Mouse (Mus musculus): ENCODE data around the gene D630045J12Rik. TPM values are rescaled to one million over a fixed set of nuclear protein-coding genes. Genes with fewer than 3 reads are reported as not detected.

Gene D630045J12Rik
- polyA plus RNA-seq, 1 experiment from 2014 or later = 10.4 TPM

DNA sequence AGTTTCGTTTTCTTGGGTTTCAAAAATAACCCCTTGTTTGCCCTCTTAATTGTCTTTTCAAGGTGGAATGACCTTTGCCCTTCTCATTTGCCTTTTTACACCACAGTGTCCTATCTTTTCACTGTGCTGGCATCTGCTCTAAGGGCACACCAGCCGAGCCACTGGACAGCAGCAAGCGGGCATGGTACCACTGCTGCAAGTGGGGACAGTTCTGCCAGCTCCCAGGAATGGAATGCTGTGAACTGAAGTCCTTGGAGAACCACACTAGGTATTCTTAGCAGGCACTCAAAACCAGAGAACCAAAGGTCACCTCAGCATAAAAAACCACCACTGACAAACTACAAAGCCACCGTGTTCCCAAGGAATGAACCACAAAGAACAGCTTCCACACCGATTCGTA lies 131.0 kb downstream of the D630045J12Rik start:
- Histone ChIP-seq H3K27me3 (replicated peaks; ENCODE audit: control insufficient read depth, insufficient read depth, low read length) (no peaks in the 10 kb centered on the region), H3K9me3 (ENCODE audit: control insufficient read depth, low read length) (no peaks in the 10 kb centered on the region), H3K4me3 (ENCODE audit: low read length) (no peak overlapping the region), H3K4me1 (ENCODE audit: control insufficient read depth, insufficient read depth, low read depth, low read length) (no peaks in the 10 kb centered on the region), H3K9ac (ENCODE audit: low read depth, low read length) (no peak overlapping the region), H3K4me2 (ENCODE audit: low read length) (no peak overlapping the region), H3K36me3 (ENCODE audit: control insufficient read depth, insufficient read depth, low read length) (peaks cover 16% of the 10 kb centered on the region), H3K27ac (ENCODE audit: low read depth, low read length) (no peak overlapping the region)
- no peak for ATAC-seq
- WGBS = 63% methylated on average over 6 of the region's 6 CpGs

DNA sequence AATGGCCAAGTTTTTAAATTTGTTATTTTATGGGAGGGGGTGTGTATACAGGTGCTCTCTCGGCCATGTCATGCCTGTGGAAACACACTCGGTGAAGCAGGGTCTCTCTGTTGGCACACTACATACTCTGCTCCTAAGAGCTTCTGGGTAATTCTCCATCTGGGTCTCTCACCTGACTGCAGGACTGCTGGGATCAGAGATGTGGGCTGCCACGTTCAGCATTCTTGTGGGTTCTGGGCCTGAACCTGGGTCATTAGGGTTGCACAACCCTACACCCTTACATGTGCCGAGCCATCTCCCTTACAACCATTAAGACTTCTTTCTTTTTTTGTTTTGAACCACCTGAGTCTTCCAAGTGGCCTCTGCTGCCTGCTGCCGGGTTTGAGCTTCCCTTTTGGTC lies 132.0 kb downstream of the D630045J12Rik start:
- H3K4me1 ChIP-seq (ENCODE audit: control insufficient read depth, insufficient read depth, low read depth, low read length) = no peaks in the 10 kb centered on the region
- ATAC-seq = no peak
- WGBS = 85% methylated on average over 5 of the region's 5 CpGs
- H3K9ac ChIP-seq (ENCODE audit: low read depth, low read length) = no peak overlapping the region
- no peaks in the 10 kb centered on the region for H3K9me3 ChIP-seq (ENCODE audit: control insufficient read depth, low read length)
- peaks cover 9% of the 10 kb centered on the region for H3K36me3 ChIP-seq (ENCODE audit: control insufficient read depth, insufficient read depth, low read length)
- H3K4me3 ChIP-seq (ENCODE audit: low read length) = no peak overlapping the region
- H3K27ac ChIP-seq (ENCODE audit: low read depth, low read length) = no peak overlapping the region
- no peaks in the 10 kb centered on the region for H3K27me3 ChIP-seq (replicated peaks; ENCODE audit: control insufficient read depth, insufficient read depth, low read length)
- no peak overlapping the region for H3K4me2 ChIP-seq (ENCODE audit: low read length)

DNA sequence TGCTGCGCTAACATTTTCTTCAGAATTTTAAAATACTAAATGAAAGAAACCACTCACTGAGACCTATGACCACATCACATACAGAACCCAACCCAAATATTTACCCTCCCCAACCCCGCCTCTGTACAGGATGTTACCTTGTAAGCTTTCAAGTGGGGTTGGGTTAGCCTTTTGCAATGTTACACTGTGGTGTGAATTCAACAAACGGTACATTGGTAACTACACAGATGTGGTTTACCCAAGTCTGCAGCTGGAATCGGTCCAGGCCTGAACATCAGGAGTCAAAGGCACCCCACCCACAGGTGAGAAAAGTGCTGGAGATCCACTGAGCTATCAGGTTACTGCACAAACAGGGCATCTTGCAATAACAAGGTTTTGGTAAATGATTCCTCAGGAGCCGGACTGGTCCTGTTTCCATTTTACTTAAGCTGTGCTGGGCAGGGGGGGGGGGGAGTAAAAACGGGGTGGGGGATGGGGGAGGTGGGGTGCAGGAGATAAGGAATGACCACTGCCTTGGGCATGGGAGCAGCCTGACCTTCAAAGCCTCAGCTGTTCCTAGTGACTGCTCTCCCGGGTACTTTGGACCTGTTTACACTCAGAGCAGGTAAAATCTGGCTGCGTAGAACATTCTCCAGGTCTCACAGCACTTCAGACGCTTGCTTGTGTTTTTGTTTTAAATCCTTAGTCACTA lies 133.0 kb downstream of the D630045J12Rik start:
- Histone ChIP-seq H3K36me3 (ENCODE audit: control insufficient read depth, insufficient read depth, low read length) (no peaks in the 10 kb centered on the region; the same call in 1 of the 2 replicates), H3K9me3 (ENCODE audit: control insufficient read depth, low read length) (no peaks in the 10 kb centered on the region), H3K27me3 (replicated peaks; ENCODE audit: control insufficient read depth, insufficient read depth, low read length) (no peaks in the 10 kb centered on the region), H3K9ac (ENCODE audit: low read depth, low read length) (no peak overlapping the region), H3K4me2 (ENCODE audit: low read length) (no peak overlapping the region), H3K4me3 (ENCODE audit: low read length) (no peak overlapping the region), H3K4me1 (ENCODE audit: control insufficient read depth, insufficient read depth, low read depth, low read length) (no peaks in the 10 kb centered on the region), H3K27ac (ENCODE audit: low read depth, low read length) (no peak overlapping the region)
- WGBS = 78% methylated on average over 9 of the region's 9 CpGs
- ATAC-seq = no peak

DNA sequence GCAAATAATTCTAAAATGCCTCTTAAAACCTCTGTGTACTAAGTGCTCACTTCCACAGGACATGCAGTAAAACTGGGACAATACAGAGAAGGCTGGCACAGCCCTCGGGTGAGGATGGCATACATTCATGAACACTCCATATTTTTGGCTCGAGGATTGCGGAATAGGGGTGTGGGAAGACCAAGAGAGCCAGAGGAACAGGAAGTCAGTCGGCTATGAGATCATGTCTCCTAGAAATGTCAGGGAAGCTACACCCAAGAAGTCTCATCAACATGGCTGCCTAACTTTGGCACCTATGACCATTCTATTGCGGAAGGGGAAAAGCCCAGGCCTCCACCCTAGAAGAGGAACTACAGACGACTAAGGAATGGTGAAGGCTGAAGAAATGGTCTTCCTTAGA lies 135.5 kb downstream of the D630045J12Rik start:
- 94% methylated on average over 6 of the region's 6 CpGs for WGBS

DNA sequence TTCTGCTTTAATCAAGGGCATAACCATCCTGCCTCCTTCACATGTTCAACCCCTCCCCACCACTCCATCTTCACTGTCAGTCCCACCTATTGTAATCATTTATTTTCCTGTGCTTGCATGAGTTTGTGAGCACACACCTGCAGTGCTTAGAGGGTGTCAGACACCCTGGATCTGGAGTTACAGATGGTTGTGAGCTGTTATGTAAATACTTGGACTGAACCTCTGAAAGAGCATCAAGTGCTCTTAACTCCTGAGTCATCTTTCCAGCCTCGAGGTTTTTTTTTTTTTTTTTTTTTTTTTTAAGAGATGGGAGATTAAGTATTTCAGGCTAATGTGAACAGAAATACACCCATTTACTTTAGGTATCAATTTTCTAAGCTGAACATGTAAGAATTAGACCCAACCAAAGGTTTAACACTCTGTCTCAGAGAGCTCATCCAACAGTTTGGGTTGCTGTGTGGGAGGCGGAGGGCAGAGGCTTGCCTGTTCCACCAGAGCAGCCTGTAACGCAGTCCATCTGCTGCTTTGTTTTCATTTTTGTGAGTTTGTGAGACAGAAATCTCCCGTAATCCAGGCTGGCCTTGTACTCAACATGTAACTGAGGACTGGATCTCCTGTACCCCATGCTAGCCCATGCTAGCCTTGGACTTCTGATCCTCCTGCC lies 137.6 kb downstream of the D630045J12Rik start:
- Histone ChIP-seq H3K4me3 (ENCODE audit: low read length) (no peak overlapping the region), H3K36me3 (ENCODE audit: control insufficient read depth, insufficient read depth, low read length) (no peaks in the 10 kb centered on the region), H3K27ac (ENCODE audit: low read depth, low read length) (no peak overlapping the region), H3K4me1 (ENCODE audit: control insufficient read depth, insufficient read depth, low read depth, low read length) (no peaks in the 10 kb centered on the region), H3K27me3 (replicated peaks; ENCODE audit: control insufficient read depth, insufficient read depth, low read length) (no peaks in the 10 kb centered on the region), H3K4me2 (ENCODE audit: low read length) (no peak overlapping the region), H3K9ac (ENCODE audit: low read depth, low read length) (no peak overlapping the region), H3K9me3 (ENCODE audit: control insufficient read depth, low read length) (no peaks in the 10 kb centered on the region)
- no peak for ATAC-seq
- 71% methylated on average over 4 of the region's 4 CpGs for WGBS

More for the DNA sequence above, 135.5 kb downstream of the D630045J12Rik start:
- Histone ChIP-seq H3K4me2 (ENCODE audit: low read length) (no peak overlapping the region), H3K9ac (ENCODE audit: low read depth, low read length) (no peak overlapping the region), H3K36me3 (ENCODE audit: control insufficient read depth, insufficient read depth, low read length) (no peaks in the 10 kb centered on the region), H3K4me1 (ENCODE audit: control insufficient read depth, insufficient read depth, low read depth, low read length) (no peaks in the 10 kb centered on the region), H3K27ac (ENCODE audit: low read depth, low read length) (no peak overlapping the region), H3K27me3 (replicated peaks; ENCODE audit: control insufficient read depth, insufficient read depth, low read length) (no peaks in the 10 kb centered on the region), H3K9me3 (ENCODE audit: control insufficient read depth, low read length) (no peaks in the 10 kb centered on the region), H3K4me3 (ENCODE audit: low read length) (no peak overlapping the region)
- no peak for ATAC-seq

DNA sequence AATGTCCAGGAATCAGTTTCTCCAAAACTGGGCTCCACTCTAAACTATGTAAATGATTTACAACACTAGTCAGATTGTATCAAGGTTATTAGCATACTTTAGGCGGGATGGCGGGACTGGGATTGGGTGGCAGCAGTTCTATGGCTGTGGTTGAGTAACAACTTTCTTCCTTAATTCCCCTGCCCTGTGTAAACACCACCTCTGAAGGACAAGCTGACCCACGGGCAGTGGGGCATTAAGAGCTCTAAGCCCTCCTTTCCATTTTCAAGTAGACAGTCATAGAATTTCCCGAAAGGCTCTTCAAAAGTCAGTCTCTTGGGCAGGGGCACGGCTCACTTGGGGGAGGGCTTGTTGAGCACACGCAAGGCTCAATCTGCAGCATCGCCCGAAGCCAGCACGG lies 142.9 kb downstream of the D630045J12Rik start:
- Histone ChIP-seq H3K36me3 (ENCODE audit: control insufficient read depth, insufficient read depth, low read length) (no peaks in the 10 kb centered on the region), H3K4me2 (ENCODE audit: low read length) (no peak overlapping the region), H3K9me3 (ENCODE audit: control insufficient read depth, low read length) (no peaks in the 10 kb centered on the region), H3K27ac (ENCODE audit: low read depth, low read length) (no peak overlapping the region), H3K4me3 (ENCODE audit: low read length) (no peak overlapping the region), H3K27me3 (replicated peaks; ENCODE audit: control insufficient read depth, insufficient read depth, low read length) (no peaks in the 10 kb centered on the region), H3K9ac (ENCODE audit: low read depth, low read length) (no peak overlapping the region), H3K4me1 (ENCODE audit: control insufficient read depth, insufficient read depth, low read depth, low read length) (no peaks in the 10 kb centered on the region)
- 82% methylated on average over 9 of the region's 9 CpGs for WGBS
- ATAC-seq = no peak

DNA sequence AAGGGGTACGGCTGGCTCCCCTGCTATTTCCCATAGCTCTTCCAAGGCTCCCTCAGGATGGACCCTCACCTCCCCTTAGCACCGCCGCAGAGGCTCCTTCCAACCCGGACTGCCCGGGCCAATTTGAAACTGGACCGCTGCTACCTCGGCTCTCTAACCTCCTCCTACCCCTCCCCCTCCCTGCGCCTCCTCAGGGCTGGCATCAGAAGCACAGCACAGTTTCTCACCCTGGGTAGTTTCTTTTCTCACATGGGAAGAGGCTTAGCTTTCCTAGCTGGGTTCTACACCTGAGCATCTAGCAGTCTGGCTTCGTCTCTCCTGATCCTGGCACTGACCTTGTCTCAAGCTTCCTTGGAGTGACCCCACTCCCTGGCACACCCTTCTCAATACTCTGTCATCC lies 143.9 kb downstream of the D630045J12Rik start:
- no peak overlapping the region for H3K9ac ChIP-seq (ENCODE audit: low read depth, low read length)
- 12% methylated on average over 9 of the region's 9 CpGs for WGBS
- no peaks in the 10 kb centered on the region for H3K27me3 ChIP-seq (replicated peaks; ENCODE audit: control insufficient read depth, insufficient read depth, low read length)
- H3K36me3 ChIP-seq (ENCODE audit: control insufficient read depth, insufficient read depth, low read length) = no peaks in the 10 kb centered on the region
- ATAC-seq = no peak
- no peaks in the 10 kb centered on the region for H3K9me3 ChIP-seq (ENCODE audit: control insufficient read depth, low read length)
- no peak overlapping the region for H3K4me2 ChIP-seq (ENCODE audit: low read length)
- no peak overlapping the region for H3K27ac ChIP-seq (ENCODE audit: low read depth, low read length)
- H3K4me1 ChIP-seq (ENCODE audit: control insufficient read depth, insufficient read depth, low read depth, low read length) = no peaks in the 10 kb centered on the region
- no peak overlapping the region for H3K4me3 ChIP-seq (ENCODE audit: low read length)

DNA sequence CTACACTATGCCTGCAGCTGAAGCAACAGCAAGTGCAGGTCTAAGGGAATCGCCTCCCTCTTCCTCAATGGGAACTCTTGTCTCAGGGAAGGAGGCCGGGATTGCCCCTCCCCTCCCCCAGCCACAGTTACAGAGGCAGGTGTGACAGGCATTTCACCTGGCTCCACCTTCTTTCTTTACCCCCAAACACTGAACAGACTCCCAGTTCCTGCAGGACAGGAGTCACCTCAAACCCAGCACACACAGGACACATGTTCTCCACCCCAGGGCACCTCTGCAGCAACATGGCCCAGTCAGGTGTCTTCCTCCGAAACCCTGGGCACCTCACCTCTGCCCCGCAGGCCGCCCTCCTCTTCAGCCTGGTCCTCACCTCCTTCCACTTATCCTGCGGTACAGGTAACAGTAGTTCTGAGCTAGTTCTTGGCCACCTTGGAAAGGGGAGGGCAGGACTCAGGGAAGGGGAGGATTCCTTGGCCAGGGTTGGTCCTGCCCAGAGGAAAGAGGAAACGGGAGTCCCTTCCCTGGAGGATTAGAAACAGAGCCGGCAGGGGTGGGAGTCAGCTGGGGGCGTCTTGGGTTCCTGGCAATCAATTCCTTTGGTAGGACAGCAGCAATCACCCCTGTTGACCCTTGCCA lies 144.5 kb downstream of the D630045J12Rik start, which contains the start of gene Tmem213:
TSS of gene Tmem213 (plus strand) at position 96 of the 636 bp plus-strand sequence.
- no peaks in the 10 kb centered on the region for H3K9me3 ChIP-seq (ENCODE audit: control insufficient read depth, low read length)
- H3K27me3 ChIP-seq (replicated peaks; ENCODE audit: control insufficient read depth, insufficient read depth, low read length) = no peaks in the 10 kb centered on the region
- H3K4me3 ChIP-seq (ENCODE audit: low read length) = no peak within 1 kb of the TSS
- 26% methylated on average over 9 of the region's 9 CpGs for WGBS
- no peak within 1 kb of the TSS for H3K9ac ChIP-seq (ENCODE audit: low read depth, low read length)
- H3K27ac ChIP-seq (ENCODE audit: low read depth, low read length) = no peak within 1 kb of the TSS
- no peaks in the 10 kb centered on the region for H3K36me3 ChIP-seq (ENCODE audit: control insufficient read depth, insufficient read depth, low read length)
- no peaks in the 10 kb centered on the region for H3K4me1 ChIP-seq (ENCODE audit: control insufficient read depth, insufficient read depth, low read depth, low read length)
- no peak within 1 kb of the TSS for H3K4me2 ChIP-seq (ENCODE audit: low read length)
- no peak for ATAC-seq

DNA sequence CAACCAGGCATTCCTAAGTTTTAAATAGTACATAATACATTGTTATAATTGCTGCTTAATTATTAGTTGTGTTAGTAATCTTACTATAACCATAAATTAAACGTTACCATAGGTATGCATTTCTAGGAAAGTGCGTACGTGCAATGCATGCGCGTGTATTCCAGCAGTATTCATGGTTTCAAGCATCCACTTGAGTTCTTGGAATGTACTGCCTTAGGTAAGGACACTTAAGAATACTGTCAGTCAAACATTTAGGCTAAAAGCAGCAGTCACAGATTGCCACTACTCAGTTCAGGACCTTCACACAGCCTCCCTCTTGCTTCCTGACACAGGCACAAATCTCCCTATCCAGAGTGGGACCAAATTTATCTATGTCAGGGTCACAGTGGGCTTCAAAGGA lies 145.4 kb downstream of the D630045J12Rik start:
- Histone ChIP-seq H3K27ac (ENCODE audit: low read depth, low read length) (no peak overlapping the region), H3K36me3 (ENCODE audit: control insufficient read depth, insufficient read depth, low read length) (no peaks in the 10 kb centered on the region), H3K4me1 (ENCODE audit: control insufficient read depth, insufficient read depth, low read depth, low read length) (no peaks in the 10 kb centered on the region), H3K27me3 (replicated peaks; ENCODE audit: control insufficient read depth, insufficient read depth, low read length) (no peaks in the 10 kb centered on the region), H3K9me3 (ENCODE audit: control insufficient read depth, low read length) (no peaks in the 10 kb centered on the region), H3K9ac (ENCODE audit: low read depth, low read length) (no peak overlapping the region), H3K4me3 (ENCODE audit: low read length) (no peak overlapping the region), H3K4me2 (ENCODE audit: low read length) (no peak overlapping the region)
- no peak for ATAC-seq
- 95% methylated on average over 5 of the region's 5 CpGs for WGBS

All from hindbrain, embryonic 16.5 days (tissue).